Mouse (Mus musculus) liver, embryonic 13.5 days (tissue): Measurements from ENCODE around the gene Zfp119a. TPM values are rescaled to one million over a fixed set of nuclear protein-coding genes. Genes with fewer than 3 reads are reported as not detected.

Experiments used
- ATAC-seq: fragments of 200-750 bp; cut with Nextera tagmentation; 2 replicates; pipeline ENCODE4 v1.8.0; 2017; ENCODE audit warnings: low read depth, mild to moderate bottlenecking, moderate number of reproducible peaks, moderate library complexity
- DNase-seq: peaks from one replicate; pipeline ENCODE4 v3.0.0; 2022
- H3K27ac ChIP-seq: fragments of 300-500 bp; sonication (generic); 2 replicates; pipeline ENCODE4 v1.5.1; 2015; ENCODE audit warnings: moderate library complexity, mild to moderate bottlenecking, inconsistent platforms
- H3K27me3 ChIP-seq: fragments of 300-500 bp; sonication (generic); 2 replicates; pipeline ENCODE4 v1.6.1; 2015; ENCODE audit warnings: mild to moderate bottlenecking, inconsistent platforms
- H3K36me3 ChIP-seq: fragments of 300-500 bp; sonication (generic); 2 replicates; pipeline ENCODE4 v1.6.1; 2015; ENCODE audit warnings: mild to moderate bottlenecking, inconsistent platforms
- H3K4me1 ChIP-seq: fragments of 300-500 bp; sonication (generic); replicated peaks from 2 replicates; pipeline ENCODE4 v1.6.1; 2015; ENCODE audit warnings: inconsistent platforms
- H3K4me2 ChIP-seq: fragments of 300-500 bp; sonication (generic); 2 replicates; pipeline ENCODE4 v1.6.1; 2015; ENCODE audit warnings: inconsistent platforms, mild to moderate bottlenecking, moderate library complexity
- H3K4me3 ChIP-seq: fragments of 300-500 bp; sonication (generic); replicated peaks from 2 replicates; pipeline ENCODE4 v1.5.1; 2015; ENCODE audit warnings: mild to moderate bottlenecking, inconsistent platforms
- H3K9ac ChIP-seq: fragments of 300-500 bp; sonication (generic); 2 replicates; pipeline ENCODE4 v1.6.1; 2015; ENCODE audit warnings: mild to moderate bottlenecking, inconsistent platforms
- H3K9me3 ChIP-seq: fragments of 300-500 bp; sonication (generic); replicated peaks from 2 replicates; pipeline ENCODE4 v1.6.1; 2016; ENCODE audit warnings: inconsistent platforms
- WGBS: fragments of 180-500 bp; shearing (Covaris S2); methylation state at CpG from one replicate; pipeline ENCODE4 v1.1.7; 2015; ENCODE audit not compliant: insufficient replicate concordance; 5-methylcytosine and 5-hydroxymethylcytosine counted together
- polyA plus RNA-seq: library from polyadenylated mRNA; unstranded; fragments of >200 nt; fragmentation: Nextera tagmentation; extraction: Ambion mirVana; gene quantifications from 2 replicates; pipeline ENCODE4 v1.2.1, GENCODE M21; 2015

Gene Zfp119a
- polyA plus RNA-seq, 1 experiment from 2014 or later: 2.1 TPM

DNA sequence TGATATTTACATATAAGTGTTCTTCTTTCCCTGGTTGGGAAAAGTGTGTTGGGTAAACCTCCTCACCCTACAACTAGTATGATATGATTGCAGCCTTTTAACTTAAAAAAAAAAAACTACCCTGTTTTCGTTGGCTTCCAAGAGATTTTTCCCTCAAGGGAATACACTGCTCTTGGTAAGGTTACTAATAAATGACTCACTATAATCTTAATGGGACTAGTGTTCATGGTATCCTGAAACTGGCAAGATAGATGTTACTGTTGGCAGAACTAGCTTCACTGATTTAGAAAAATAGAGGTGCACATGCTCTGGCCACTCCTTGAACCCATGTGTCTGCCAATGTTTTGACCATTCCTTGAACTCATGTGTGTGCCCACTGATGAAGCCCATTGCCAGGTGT, 57.2 kb downstream of the Zfp119a start:
- DNase-seq (no peak), ATAC-seq (no peak)
- H3K27ac ChIP-seq: no peak overlapping the region
- no peaks in the 10 kb centered on the region for H3K27me3 ChIP-seq
- H3K9ac ChIP-seq: no peak overlapping the region
- no peaks in the 10 kb centered on the region for H3K36me3 ChIP-seq
- no peaks in the 10 kb centered on the region for H3K9me3 ChIP-seq
- 54% methylated on average over 1 of the region's 1 CpGs for WGBS
- no peak overlapping the region for H3K4me3 ChIP-seq
- no peak overlapping the region for H3K4me2 ChIP-seq
- no peaks in the 10 kb centered on the region for H3K4me1 ChIP-seq

DNA sequence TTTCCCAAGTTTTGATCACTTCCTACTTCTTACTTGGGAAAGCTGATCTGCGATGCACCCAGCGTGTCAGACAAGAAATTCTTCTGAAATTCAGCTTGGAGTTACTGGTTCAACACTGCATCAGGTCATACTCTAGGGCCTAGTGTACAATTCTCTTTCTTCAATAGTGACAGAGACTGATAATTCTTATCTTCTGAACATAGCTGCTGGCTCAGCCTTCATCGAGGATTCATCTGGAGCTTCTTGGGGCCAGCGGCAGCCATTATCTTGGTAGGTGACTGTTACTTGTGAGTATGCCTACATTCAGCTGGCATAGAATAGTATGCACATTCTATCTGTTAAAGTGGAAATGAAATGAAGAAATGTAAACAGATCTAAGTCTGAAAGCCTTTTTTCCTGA, 61.9 kb downstream of the Zfp119a start:
- Histone ChIP-seq H3K27ac (no peak overlapping the region), H3K4me1 (no peaks in the 10 kb centered on the region), H3K4me2 (no peak overlapping the region), H3K4me3 (no peak overlapping the region), H3K9ac (no peak overlapping the region), H3K36me3 (no peaks in the 10 kb centered on the region), H3K27me3 (no peaks in the 10 kb centered on the region), H3K9me3 (no peaks in the 10 kb centered on the region)
- 63% methylated on average over 4 of the region's 4 CpGs for WGBS
- DNase-seq: no peak
- no peak for ATAC-seq

Other genes starting within 250 kb of the Zfp119a start
- gene Pot1b, start 166.3 kb downstream of the Zfp119a start, polyA plus RNA-seq: 5.2 and 6.1 TPM in 2 replicates
- gene Adgre4, start 128.9 kb downstream of the Zfp119a start, polyA plus RNA-seq: 1.1 and 1.4 TPM in 2 replicates
- 6.5 and 7.7 TPM in 2 replicates for gene Zfp959, start 13.2 kb upstream of the Zfp119a start, polyA plus RNA-seq
- gene Zfp119b, start 70.6 kb upstream of the Zfp119a start, polyA plus RNA-seq: 2.4 and 2.6 TPM in 2 replicates
- gene Ebi3, start 73.7 kb upstream of the Zfp119a start, polyA plus RNA-seq: 4.6 and 5.0 TPM in 2 replicates
- gene Yju2, start 80.2 kb upstream of the Zfp119a start, polyA plus RNA-seq: 11.4 and 12.7 TPM in 2 replicates
- gene Shd, start 91.5 kb upstream of the Zfp119a start, polyA plus RNA-seq: 0.22 and 0.34 TPM in 2 replicates
- 0.56 and 0.69 TPM in 2 replicates for gene Fsd1, start 107.6 kb upstream of the Zfp119a start, polyA plus RNA-seq
- 1.5 and 1.8 TPM in 2 replicates for gene Stap2, start 126.7 kb upstream of the Zfp119a start, polyA plus RNA-seq
- gene Mpnd, start 126.8 kb upstream of the Zfp119a start, polyA plus RNA-seq: 13.5 and 14.5 TPM in 2 replicates
- 48.0 and 50.9 TPM in 2 replicates for gene Sh3gl1, start 157.7 kb upstream of the Zfp119a start, polyA plus RNA-seq
- 19.8 and 27.1 TPM in 2 replicates for gene Chaf1a, start 161.5 kb upstream of the Zfp119a start, polyA plus RNA-seq
- 14.2 and 15.6 TPM in 2 replicates for gene Ubxn6, start 196.1 kb upstream of the Zfp119a start, polyA plus RNA-seq
- 59.0 and 64.9 TPM in 2 replicates for gene Hdgfl2, start 200.7 kb upstream of the Zfp119a start, polyA plus RNA-seq
- gene Plin4, start 230.9 kb upstream of the Zfp119a start, polyA plus RNA-seq: not detected in 2 replicates
- gene Plin5, start 238.7 kb upstream of the Zfp119a start, polyA plus RNA-seq: 0.23 and 0.32 TPM in 2 replicates
- 0.36 and 0.43 TPM in 2 replicates for gene Lrg1, start 243.1 kb upstream of the Zfp119a start, polyA plus RNA-seq